Mouse (Mus musculus): ENCODE data around the gene Hist1h4d. TPM values are rescaled to one million over a fixed set of nuclear protein-coding genes. Genes with fewer than 3 reads are reported as not detected.

The Hist1h4d gene
- total RNA-seq, 2 experiments from 2014 or later, result 122 to 174 TPM

Other genes starting within 250 kb of the Hist1h4d start
- 10 to 100 TPM; 20.0 to 22.2 TPM for gene Zfp322a, start 212.4 kb upstream of the Hist1h4d start, total RNA-seq (2023)
- gene Abt1, start 157.7 kb upstream of the Hist1h4d start, total RNA-seq (2023), result 10 to 100 TPM; 19.1 to 21.9 TPM
- gene Btn1a1, start 115.7 kb upstream of the Hist1h4d start, total RNA-seq (2023), result not detected
- gene Btn2a2, start 92.7 kb upstream of the Hist1h4d start, total RNA-seq (2023), result not detected
- gene Hist1h4h, start 50.5 kb upstream of the Hist1h4d start, total RNA-seq (2023), result 100 to 1,000 TPM; 263 to 347 TPM
- 10 to 100 TPM; 25.3 to 89.5 TPM for gene Hist1h2af, start 47.7 kb upstream of the Hist1h4d start, total RNA-seq (2023)
- gene Hist1h3g, start 46.2 kb upstream of the Hist1h4d start, total RNA-seq (2023), result 10 to 100 TPM; 15.6 to 26.1 TPM
- 10 to 100 TPM in 1 of 2 experiments, 1 to 10 TPM in 1; 7.0 to 13.4 TPM for gene Hist1h2bh, start 38.2 kb upstream of the Hist1h4d start, total RNA-seq (2023)
- 10 to 100 TPM; 62.8 to 92.1 TPM for gene Hist1h3f, start 37.5 kb upstream of the Hist1h4d start, total RNA-seq (2023)
- 100 to 1,000 TPM in 1 of 2 experiments, 10 to 100 TPM in 1; 83.0 to 211 TPM for gene Hist1h4f, start 29.9 kb upstream of the Hist1h4d start, total RNA-seq (2023)
- gene Hist1h1d, start 28.3 kb upstream of the Hist1h4d start, total RNA-seq (2023), result 10 to 100 TPM in 1 of 2 experiments, 1 to 10 TPM in 1; 7.2 to 15.8 TPM
- gene Hist1h3e, start 19.2 kb upstream of the Hist1h4d start, total RNA-seq (2023), result 100 to 1,000 TPM; 113 to 162 TPM
- 10 to 100 TPM; 10.2 to 27.9 TPM for gene Hist1h2ae, start 10.4 kb upstream of the Hist1h4d start, total RNA-seq (2023)
- 100 to 1,000 TPM; 171 to 249 TPM for gene Hist1h2bg, start 10.2 kb upstream of the Hist1h4d start, total RNA-seq (2023)
- gene Hist1h2bf, start 7.4 kb upstream of the Hist1h4d start, total RNA-seq (2023), result 100 to 1,000 TPM in 1 of 2 experiments, 10 to 100 TPM in 1; 79.7 to 145 TPM
- 1 to 10 TPM in 1 of 2 experiments, not detected in 1; 10.0 TPM for gene Hist1h2ad, start 7.2 kb upstream of the Hist1h4d start, total RNA-seq (2023)
- 10 to 100 TPM in 1 of 2 experiments, 1 to 10 TPM in 1; 4.9 to 12.6 TPM for gene Hist1h3d, start 5.8 kb upstream of the Hist1h4d start, total RNA-seq (2023)
- gene Hist1h2be, start 39.5 kb downstream of the Hist1h4d start, total RNA-seq (2023), result 10 to 100 TPM; 16.7 to 27.0 TPM
- 100 to 1,000 TPM; 103 to 169 TPM for gene Hist1h1e, start 41.0 kb downstream of the Hist1h4d start, total RNA-seq (2023)
- gene Hist1h2ac, start 102.3 kb downstream of the Hist1h4d start, total RNA-seq (2023), result 10 to 100 TPM; 10.3 to 12.2 TPM
- 10 to 100 TPM in 1 of 2 experiments, 1 to 10 TPM in 1; 8.2 to 15.2 TPM for gene Hist1h2bc, start 102.6 kb downstream of the Hist1h4d start, total RNA-seq (2023)
- gene Hist1h1t, start 114.2 kb downstream of the Hist1h4d start, total RNA-seq (2023), result not detected
- 100 to 1,000 TPM; 113 to 135 TPM for gene Hist1h4c, start 116.9 kb downstream of the Hist1h4d start, total RNA-seq (2023)
- gene Hfe, start 129.3 kb downstream of the Hist1h4d start, total RNA-seq (2023), result 1 to 10 TPM; 1.4 to 2.5 TPM
- 100 to 1,000 TPM; 569 to 655 TPM for gene Hist1h1c, start 157.2 kb downstream of the Hist1h4d start, total RNA-seq (2023)
- 10 to 100 TPM in 1 of 2 experiments, 1 to 10 TPM in 1; 9.0 to 44.3 TPM for gene Hist1h3c, start 164.0 kb downstream of the Hist1h4d start, total RNA-seq (2023)
- gene Hist1h2bb, start 165.1 kb downstream of the Hist1h4d start, total RNA-seq (2023), result 10 to 100 TPM; 34.2 to 89.5 TPM
- 100 to 1,000 TPM in 1 of 2 experiments, 10 to 100 TPM in 1; 38.6 to 105 TPM for gene Hist1h2ab, start 169.5 kb downstream of the Hist1h4d start, total RNA-seq (2023)
- gene Hist1h3b, start 170.7 kb downstream of the Hist1h4d start, total RNA-seq (2023), result 100 to 1,000 TPM in 1 of 2 experiments, 10 to 100 TPM in 1; 28.4 to 127 TPM
- gene Hist1h4b, start 175.4 kb downstream of the Hist1h4d start, total RNA-seq (2023), result 100 to 1,000 TPM in 1 of 2 experiments, 10 to 100 TPM in 1; 24.4 to 105 TPM
- gene Hist1h4a, start 179.6 kb downstream of the Hist1h4d start, total RNA-seq (2023), result 100 to 1,000 TPM in 1 of 2 experiments, 10 to 100 TPM in 1; 85.2 to 131 TPM
- gene Hist1h3a, start 180.8 kb downstream of the Hist1h4d start, total RNA-seq (2023), result 100 to 1,000 TPM; 140 to 197 TPM
- 10 to 100 TPM; 23.6 to 46.7 TPM for gene Hist1h1a, start 182.1 kb downstream of the Hist1h4d start, total RNA-seq (2023)
- gene Trim38, start 188.3 kb downstream of the Hist1h4d start, total RNA-seq (2023), result not detected
- gene Slc17a2, start 225.4 kb downstream of the Hist1h4d start, total RNA-seq (2023), result not detected